Mouse (Mus musculus) thymus, adult 2 months (tissue): ENCODE results near the gene Pax3.

Experiments
- CTCF ChIP-seq: fragments of 200-500 bp; IDR thresholded peaks from 2 replicates; pipeline ENCODE4 v1.5.1; 2012; ENCODE audit warnings: mild to moderate bottlenecking, control low read depth, low read length, moderate library complexity, borderline replicate concordance; ENCODE audit not compliant: control insufficient read depth, poor library complexity, insufficient read depth; ENCODE audit errors: extremely low read depth
- POLR2A ChIP-seq: fragments of 200-500 bp; IDR thresholded peaks from 2 replicates; pipeline ENCODE4 v1.6.1; 2012; ENCODE audit warnings: mild to moderate bottlenecking, low read length, control low read depth, moderate library complexity; ENCODE audit not compliant: control insufficient read depth, poor library complexity, insufficient read depth; ENCODE audit errors: extremely low read depth

DNA sequence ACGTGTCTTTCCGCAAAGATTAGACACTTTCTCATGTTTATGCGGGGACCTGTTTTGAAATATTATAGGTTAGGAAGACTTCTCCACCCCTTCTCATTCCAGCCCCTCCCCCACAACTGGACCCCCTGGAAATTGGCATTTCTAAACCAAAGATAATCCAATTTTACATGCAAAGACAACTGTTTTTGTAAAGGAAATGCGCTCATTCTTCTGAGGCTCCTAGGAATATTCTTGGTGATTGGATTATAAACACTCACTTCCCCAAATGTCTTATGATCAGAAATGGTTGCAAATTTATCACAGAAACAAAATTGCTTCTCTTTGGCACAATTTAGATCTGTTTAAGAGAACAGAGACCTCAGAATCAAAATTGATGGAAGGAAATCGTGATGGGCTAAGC is 14.1 kb upstream of the Pax3 start:
- TF ChIP-seq POLR2A (no peak), CTCF (no peak)
